Mouse (Mus musculus): ENCODE results near the gene Gm10642. TPM values are rescaled to one million over a fixed set of nuclear protein-coding genes. Genes with fewer than 3 reads are reported as not detected.

The Gm10642 gene
- polyA plus RNA-seq (2014; fragmentation: Illumina TruSeq; extraction: RNeasy Lipid Tissue Mini Kit (QIAGEN cat#74804); ENCODE audit: low read depth, low replicate concordance): not detected

GRCm38 (mm10) chr9:70656130-70657007 lies at the start of gene Gm10642:
Gene Gm10642, plus strand, starts transcription at chr9:70656251.

GRCm38 (mm10) chr9:70657013-70657967 lies 1.2 kb downstream of the Gm10642 start, which contains the start of gene Mindy2:
Gene Mindy2, minus strand, starts transcription at chr9:70657174.

GRCm38 (mm10) chr9:70678682-70679131 lies 22.7 kb downstream of the Gm10642 start, which contains the start of gene Adam10:
Gene Adam10, plus strand, starts transcription at chr9:70678997.

Other genes starting within 250 kb of the Gm10642 start
- not detected for gene Ccnb2, start 234.7 kb upstream of the Gm10642 start, polyA plus RNA-seq (2014; fragmentation: Illumina TruSeq; extraction: RNeasy Lipid Tissue Mini Kit (QIAGEN cat#74804); ENCODE audit: low read depth, low replicate concordance)
- gene Rnf111, start 152.5 kb upstream of the Gm10642 start, polyA plus RNA-seq (2014; fragmentation: Illumina TruSeq; extraction: RNeasy Lipid Tissue Mini Kit (QIAGEN cat#74804); ENCODE audit: low read depth, low replicate concordance): 30.2 TPM
- gene Sltm, start 113.5 kb upstream of the Gm10642 start, polyA plus RNA-seq (2014; fragmentation: Illumina TruSeq; extraction: RNeasy Lipid Tissue Mini Kit (QIAGEN cat#74804); ENCODE audit: low read depth, low replicate concordance): 28.3 TPM
- gene Mindy2, start 923 bp downstream of the Gm10642 start, polyA plus RNA-seq (2014; fragmentation: Illumina TruSeq; extraction: RNeasy Lipid Tissue Mini Kit (QIAGEN cat#74804); ENCODE audit: low read depth, low replicate concordance): 13.7 TPM
- 34.4 TPM for gene Adam10, start 22.7 kb downstream of the Gm10642 start, polyA plus RNA-seq (2014; fragmentation: Illumina TruSeq; extraction: RNeasy Lipid Tissue Mini Kit (QIAGEN cat#74804); ENCODE audit: low read depth, low replicate concordance)